Mouse (Mus musculus): ENCODE measurements around the gene Hc. TPM values are rescaled to one million over a fixed set of nuclear protein-coding genes. Genes with fewer than 3 reads are reported as not detected.

Hc gene
- polyA plus RNA-seq, 1 experiment from 2014 or later = 1.6 TPM

- H3K9ac ChIP-seq = peak within 1 kb of the TSS; percentile 32; the same call in 1 of the 2 replicates
- H3K36me3 ChIP-seq = no peaks in the 10 kb centered on the region
- H3K9me3 ChIP-seq = no peaks in the 10 kb centered on the region
- H3K27me3 ChIP-seq = no peaks in the 10 kb centered on the region
- WGBS = 7% methylated on average over 20 of the region's 20 CpGs
- H3K4me1 ChIP-seq = peaks cover 25% of the 10 kb centered on the region
- H3K27ac ChIP-seq = 0 out of 2 replicates have a peak within 1 kb of the TSS, but pooled peaks have one; percentile 33
- peak within 1 kb of the TSS; percentile 35 for H3K4me3 ChIP-seq
- H3K4me2 ChIP-seq = peak within 1 kb of the TSS; percentile 66
- peak; percentile 76 for ATAC-seq (ENCODE audit: borderline replicate concordance, extremely low read depth, low FRiP score, low TSS enrichment)
Measured at GRCm38 (mm10) chr2:34961481-34962036, 99.7 kb downstream of the Hc start, which contains the start of gene Traf1. Gene Traf1 (minus strand): TSS chr2:34961772.

GRCm38 (mm10) chr2:34960966-34961365 is 100.3 kb downstream of the Hc start:
- H3K4me2 ChIP-seq = peak overlapping the region; percentile 66
- H3K4me1 ChIP-seq = peaks cover 25% of the 10 kb centered on the region
- 0 out of 2 replicates have a peak overlapping the region, but pooled peaks have one; percentile 33 for H3K27ac ChIP-seq
- H3K4me3 ChIP-seq = peak overlapping the region; percentile 35
- no peaks in the 10 kb centered on the region for H3K9me3 ChIP-seq
- no peak for ATAC-seq (ENCODE audit: borderline replicate concordance, extremely low read depth, low FRiP score, low TSS enrichment)
- peak overlapping the region; percentile 32; the same call in 1 of the 2 replicates for H3K9ac ChIP-seq
- no peaks in the 10 kb centered on the region for H3K36me3 ChIP-seq
- 48% methylated on average over 6 of the region's 6 CpGs for WGBS
- no peaks in the 10 kb centered on the region for H3K27me3 ChIP-seq

- H3K4me1 ChIP-seq = peaks cover 22% of the 10 kb centered on the region
- no peak overlapping the region for H3K4me3 ChIP-seq
- H3K36me3 ChIP-seq = no peaks in the 10 kb centered on the region
- H3K4me2 ChIP-seq = 0 out of 2 replicates have a peak overlapping the region, but pooled peaks have one; percentile 66
- H3K27ac ChIP-seq = no peak overlapping the region
- no peaks in the 10 kb centered on the region for H3K9me3 ChIP-seq
- H3K27me3 ChIP-seq = no peaks in the 10 kb centered on the region
- ATAC-seq (ENCODE audit: borderline replicate concordance, extremely low read depth, low FRiP score, low TSS enrichment) = no peak
- WGBS = 62% methylated on average over 4 of the region's 5 CpGs
- H3K9ac ChIP-seq = no peak overlapping the region
Measured at GRCm38 (mm10) chr2:34960466-34960865, 100.8 kb downstream of the Hc start.

- Histone ChIP-seq H3K9me3 (no peaks in the 10 kb centered on the region), H3K4me1 (peaks cover 17% of the 10 kb centered on the region), H3K4me2 (no peak overlapping the region), H3K27me3 (no peaks in the 10 kb centered on the region), H3K27ac (no peak overlapping the region), H3K36me3 (no peaks in the 10 kb centered on the region), H3K9ac (no peak overlapping the region), H3K4me3 (no peak overlapping the region)
- 75% methylated on average over 7 of the region's 7 CpGs for WGBS
- ATAC-seq (ENCODE audit: borderline replicate concordance, extremely low read depth, low FRiP score, low TSS enrichment) = no peak
Measured at GRCm38 (mm10) chr2:34958582-34958981, 102.7 kb downstream of the Hc start.

GRCm38 (mm10) chr2:34958036-34958435 is 103.2 kb downstream of the Hc start:
- H3K4me1 ChIP-seq = peaks cover 17% of the 10 kb centered on the region
- H3K9ac ChIP-seq = no peak overlapping the region
- ATAC-seq (ENCODE audit: borderline replicate concordance, extremely low read depth, low FRiP score, low TSS enrichment) = no peak
- WGBS = 67% methylated on average over 7 of the region's 7 CpGs
- H3K36me3 ChIP-seq = no peaks in the 10 kb centered on the region
- no peak overlapping the region for H3K27ac ChIP-seq
- no peak overlapping the region for H3K4me3 ChIP-seq
- H3K9me3 ChIP-seq = no peaks in the 10 kb centered on the region
- no peak overlapping the region for H3K4me2 ChIP-seq
- H3K27me3 ChIP-seq = no peaks in the 10 kb centered on the region

GRCm38 (mm10) chr2:34957405-34957804 is 103.8 kb downstream of the Hc start:
- H3K9ac ChIP-seq = no peak overlapping the region
- H3K4me3 ChIP-seq = no peak overlapping the region
- WGBS = 40% methylated on average over 1 of the region's 1 CpGs
- H3K36me3 ChIP-seq = no peaks in the 10 kb centered on the region
- H3K27me3 ChIP-seq = no peaks in the 10 kb centered on the region
- H3K4me2 ChIP-seq = no peak overlapping the region
- H3K9me3 ChIP-seq = no peaks in the 10 kb centered on the region
- ATAC-seq (ENCODE audit: borderline replicate concordance, extremely low read depth, low FRiP score, low TSS enrichment) = no peak
- peaks cover 17% of the 10 kb centered on the region for H3K4me1 ChIP-seq
- no peak overlapping the region for H3K27ac ChIP-seq

GRCm38 (mm10) chr2:34956941-34957340 is 104.3 kb downstream of the Hc start:
- H3K27ac ChIP-seq = no peak overlapping the region
- H3K4me2 ChIP-seq = no peak overlapping the region
- H3K4me1 ChIP-seq = peaks cover 14% of the 10 kb centered on the region
- no peak overlapping the region for H3K9ac ChIP-seq
- H3K4me3 ChIP-seq = no peak overlapping the region
- ATAC-seq (ENCODE audit: borderline replicate concordance, extremely low read depth, low FRiP score, low TSS enrichment) = no peak
- H3K9me3 ChIP-seq = no peaks in the 10 kb centered on the region
- 56% methylated on average over 5 of the region's 5 CpGs for WGBS
- no peaks in the 10 kb centered on the region for H3K27me3 ChIP-seq
- no peaks in the 10 kb centered on the region for H3K36me3 ChIP-seq

- Histone ChIP-seq H3K36me3 (no peaks in the 10 kb centered on the region), H3K4me1 (no peaks in the 10 kb centered on the region), H3K9ac (no peak overlapping the region), H3K27me3 (no peaks in the 10 kb centered on the region), H3K27ac (no peak overlapping the region), H3K4me2 (no peak overlapping the region), H3K4me3 (no peak overlapping the region), H3K9me3 (no peaks in the 10 kb centered on the region)
- no peak for ATAC-seq (ENCODE audit: borderline replicate concordance, extremely low read depth, low FRiP score, low TSS enrichment)
Measured at GRCm38 (mm10) chr2:34954344-34954743, 106.9 kb downstream of the Hc start.

GRCm38 (mm10) chr2:34953547-34954116 is 107.6 kb downstream of the Hc start:
- no peaks in the 10 kb centered on the region for H3K36me3 ChIP-seq
- WGBS = 65% methylated on average over 2 of the region's 2 CpGs
- H3K4me2 ChIP-seq = no peak overlapping the region
- no peak for ATAC-seq (ENCODE audit: borderline replicate concordance, extremely low read depth, low FRiP score, low TSS enrichment)
- no peak overlapping the region for H3K9ac ChIP-seq
- H3K4me1 ChIP-seq = no peaks in the 10 kb centered on the region
- H3K27ac ChIP-seq = no peak overlapping the region
- no peaks in the 10 kb centered on the region for H3K9me3 ChIP-seq
- no peak overlapping the region for H3K4me3 ChIP-seq
- H3K27me3 ChIP-seq = no peaks in the 10 kb centered on the region

- Histone ChIP-seq H3K36me3 (no peaks in the 10 kb centered on the region), H3K27ac (no peak overlapping the region), H3K9ac (no peak overlapping the region), H3K4me1 (no peaks in the 10 kb centered on the region), H3K27me3 (no peaks in the 10 kb centered on the region), H3K4me2 (no peak overlapping the region), H3K9me3 (no peaks in the 10 kb centered on the region), H3K4me3 (no peak overlapping the region)
- no peak for ATAC-seq (ENCODE audit: borderline replicate concordance, extremely low read depth, low FRiP score, low TSS enrichment)
- WGBS = 65% methylated on average over 4 of the region's 4 CpGs
Measured at GRCm38 (mm10) chr2:34953018-34953417, 108.2 kb downstream of the Hc start.

GRCm38 (mm10) chr2:34951469-34951868 is 109.8 kb downstream of the Hc start:
- Histone ChIP-seq H3K27me3 (no peaks in the 10 kb centered on the region), H3K27ac (no peak overlapping the region), H3K4me3 (no peak overlapping the region), H3K9me3 (no peaks in the 10 kb centered on the region), H3K36me3 (no peaks in the 10 kb centered on the region), H3K4me1 (no peaks in the 10 kb centered on the region), H3K4me2 (no peak overlapping the region), H3K9ac (no peak overlapping the region)
- ATAC-seq (ENCODE audit: borderline replicate concordance, extremely low read depth, low FRiP score, low TSS enrichment) = no peak

GRCm38 (mm10) chr2:34948622-34949021 is 112.6 kb downstream of the Hc start:
- no peak for ATAC-seq (ENCODE audit: borderline replicate concordance, extremely low read depth, low FRiP score, low TSS enrichment)
- H3K4me3 ChIP-seq = no peak overlapping the region
- H3K27me3 ChIP-seq = no peaks in the 10 kb centered on the region
- H3K4me2 ChIP-seq = no peak overlapping the region
- H3K9ac ChIP-seq = no peak overlapping the region
- peaks cover 6% of the 10 kb centered on the region; the same call in 1 of the 2 replicates for H3K4me1 ChIP-seq
- WGBS = 10% methylated on average over 2 of the region's 2 CpGs
- no peak overlapping the region for H3K27ac ChIP-seq
- H3K36me3 ChIP-seq = no peaks in the 10 kb centered on the region
- H3K9me3 ChIP-seq = no peaks in the 10 kb centered on the region
